Mouse (Mus musculus): ENCODE results near the gene Olfr522. TPM values are rescaled to one million over a fixed set of nuclear protein-coding genes. Genes with fewer than 3 reads are reported as not detected.

The Olfr522 gene
- not detected for polyA plus RNA-seq (2014; fragmentation: Illumina TruSeq; extraction: RNeasy Lipid Tissue Mini Kit (QIAGEN cat#74804); ENCODE audit: low read depth, low replicate concordance)

GRCm38 (mm10) chr7:140164664-140165063 lies at the start of gene Olfr522:
Gene Olfr522, minus strand, starts transcription at chr7:140164764.

GRCm38 (mm10) chr7:140205864-140206263 lies 41.3 kb upstream of the Olfr522 start, which contains the start of gene Olfr524:
Gene Olfr524, minus strand, starts transcription at chr7:140205964.

GRCm38 (mm10) chr7:140172936-140173335 lies 8.4 kb upstream of the Olfr522 start, which contains the start of gene Olfr523:
Gene Olfr523, plus strand, starts transcription at chr7:140173217.

GRCm38 (mm10) chr7:140154218-140154927 lies 10.2 kb downstream of the Olfr522 start, which contains the start of gene Sprn:
Gene Sprn, minus strand, starts transcription at chr7:140154877.

GRCm38 (mm10) chr7:140137135-140138020 lies 27.2 kb downstream of the Olfr522 start, which contains the start of gene Mtg1:
Gene Mtg1, plus strand, starts transcription at chr7:140137564.

GRCm38 (mm10) chr7:140116329-140117054 lies 48.1 kb downstream of the Olfr522 start, which contains the start of gene Echs1:
Gene Echs1, minus strand, starts transcription at chr7:140116476.

GRCm38 (mm10) chr7:140115583-140116328 lies 48.8 kb downstream of the Olfr522 start, which contains the start of gene Paox:
Gene Paox, plus strand, starts transcription at chr7:140115799.

Other genes starting within 250 kb of the Olfr522 start
- not detected for gene Utf1, start 221.0 kb downstream of the Olfr522 start, polyA plus RNA-seq (2014; fragmentation: Illumina TruSeq; extraction: RNeasy Lipid Tissue Mini Kit (QIAGEN cat#74804); ENCODE audit: low read depth, low replicate concordance)
- not detected for gene 6430531B16Rik, start 186.0 kb downstream of the Olfr522 start, polyA plus RNA-seq (2014; fragmentation: Illumina TruSeq; extraction: RNeasy Lipid Tissue Mini Kit (QIAGEN cat#74804); ENCODE audit: low read depth, low replicate concordance)
- not detected for gene Adam8, start 172.2 kb downstream of the Olfr522 start, polyA plus RNA-seq (2014; fragmentation: Illumina TruSeq; extraction: RNeasy Lipid Tissue Mini Kit (QIAGEN cat#74804); ENCODE audit: low read depth, low replicate concordance)
- gene Zfp511, start 128.4 kb downstream of the Olfr522 start, polyA plus RNA-seq (2014; fragmentation: Illumina TruSeq; extraction: RNeasy Lipid Tissue Mini Kit (QIAGEN cat#74804); ENCODE audit: low read depth, low replicate concordance) = 6.5 TPM
- 11.9 TPM for gene Tubgcp2, start 128.1 kb downstream of the Olfr522 start, polyA plus RNA-seq (2014; fragmentation: Illumina TruSeq; extraction: RNeasy Lipid Tissue Mini Kit (QIAGEN cat#74804); ENCODE audit: low read depth, low replicate concordance)
- gene Msx3, start 115.7 kb downstream of the Olfr522 start, polyA plus RNA-seq (2014; fragmentation: Illumina TruSeq; extraction: RNeasy Lipid Tissue Mini Kit (QIAGEN cat#74804); ENCODE audit: low read depth, low replicate concordance) = not detected
- not detected for gene Caly, start 82.2 kb downstream of the Olfr522 start, polyA plus RNA-seq (2014; fragmentation: Illumina TruSeq; extraction: RNeasy Lipid Tissue Mini Kit (QIAGEN cat#74804); ENCODE audit: low read depth, low replicate concordance)
- gene Prap1, start 71.4 kb downstream of the Olfr522 start, polyA plus RNA-seq (2014; fragmentation: Illumina TruSeq; extraction: RNeasy Lipid Tissue Mini Kit (QIAGEN cat#74804); ENCODE audit: low read depth, low replicate concordance) = not detected
- gene Fuom, start 62.3 kb downstream of the Olfr522 start, polyA plus RNA-seq (2014; fragmentation: Illumina TruSeq; extraction: RNeasy Lipid Tissue Mini Kit (QIAGEN cat#74804); ENCODE audit: low read depth, low replicate concordance) = 53.2 TPM
- 2.5 TPM for gene Paox, start 49.0 kb downstream of the Olfr522 start, polyA plus RNA-seq (2014; fragmentation: Illumina TruSeq; extraction: RNeasy Lipid Tissue Mini Kit (QIAGEN cat#74804); ENCODE audit: low read depth, low replicate concordance)
- gene Echs1, start 48.3 kb downstream of the Olfr522 start, polyA plus RNA-seq (2014; fragmentation: Illumina TruSeq; extraction: RNeasy Lipid Tissue Mini Kit (QIAGEN cat#74804); ENCODE audit: low read depth, low replicate concordance) = 157 TPM
- gene Mtg1, start 27.2 kb downstream of the Olfr522 start, polyA plus RNA-seq (2014; fragmentation: Illumina TruSeq; extraction: RNeasy Lipid Tissue Mini Kit (QIAGEN cat#74804); ENCODE audit: low read depth, low replicate concordance) = 7.6 TPM
- gene Sprn, start 9.9 kb downstream of the Olfr522 start, polyA plus RNA-seq (2014; fragmentation: Illumina TruSeq; extraction: RNeasy Lipid Tissue Mini Kit (QIAGEN cat#74804); ENCODE audit: low read depth, low replicate concordance) = not detected
- gene Olfr523, start 8.5 kb upstream of the Olfr522 start, polyA plus RNA-seq (2014; fragmentation: Illumina TruSeq; extraction: RNeasy Lipid Tissue Mini Kit (QIAGEN cat#74804); ENCODE audit: low read depth, low replicate concordance) = not detected
- gene Olfr524, start 41.2 kb upstream of the Olfr522 start, polyA plus RNA-seq (2014; fragmentation: Illumina TruSeq; extraction: RNeasy Lipid Tissue Mini Kit (QIAGEN cat#74804); ENCODE audit: low read depth, low replicate concordance) = not detected
- not detected for gene Cd163l1, start 53.5 kb upstream of the Olfr522 start, polyA plus RNA-seq (2014; fragmentation: Illumina TruSeq; extraction: RNeasy Lipid Tissue Mini Kit (QIAGEN cat#74804); ENCODE audit: low read depth, low replicate concordance)
- not detected for gene 5830411N06Rik, start 82.5 kb upstream of the Olfr522 start, polyA plus RNA-seq (2014; fragmentation: Illumina TruSeq; extraction: RNeasy Lipid Tissue Mini Kit (QIAGEN cat#74804); ENCODE audit: low read depth, low replicate concordance)
- gene Olfr525, start 156.1 kb upstream of the Olfr522 start, polyA plus RNA-seq (2014; fragmentation: Illumina TruSeq; extraction: RNeasy Lipid Tissue Mini Kit (QIAGEN cat#74804); ENCODE audit: low read depth, low replicate concordance) = not detected
- not detected for gene Olfr527, start 169.3 kb upstream of the Olfr522 start, polyA plus RNA-seq (2014; fragmentation: Illumina TruSeq; extraction: RNeasy Lipid Tissue Mini Kit (QIAGEN cat#74804); ENCODE audit: low read depth, low replicate concordance)
- gene Olfr60, start 196.9 kb upstream of the Olfr522 start, polyA plus RNA-seq (2014; fragmentation: Illumina TruSeq; extraction: RNeasy Lipid Tissue Mini Kit (QIAGEN cat#74804); ENCODE audit: low read depth, low replicate concordance) = not detected
- not detected for gene Olfr530, start 211.6 kb upstream of the Olfr522 start, polyA plus RNA-seq (2014; fragmentation: Illumina TruSeq; extraction: RNeasy Lipid Tissue Mini Kit (QIAGEN cat#74804); ENCODE audit: low read depth, low replicate concordance)
- not detected for gene Olfr531, start 238.2 kb upstream of the Olfr522 start, polyA plus RNA-seq (2014; fragmentation: Illumina TruSeq; extraction: RNeasy Lipid Tissue Mini Kit (QIAGEN cat#74804); ENCODE audit: low read depth, low replicate concordance)

All from kidney, adult 10 weeks (tissue).